Mouse (Mus musculus) lung, postnatal 0 days (tissue): ENCODE results near the gene Ccdc71l.

ENCODE experiments used
- CTCF ChIP-seq: IDR thresholded peaks from 2 replicates; pipeline ENCODE4 v1.5.1; 2016; ENCODE audit warnings: antibody characterized with exemption, mild to moderate bottlenecking
- EP300 ChIP-seq: IDR thresholded peaks from 2 replicates; pipeline ENCODE4 v1.6.1; 2016; ENCODE audit warnings: antibody characterized with exemption, mild to moderate bottlenecking, control low read depth

GRCm38 (mm10) chr12:32381011-32381410 lies 2.5 kb downstream of the Ccdc71l start:
- TF ChIP-seq CTCF (no peak), EP300 (no peak)
